Mouse (Mus musculus) spleen, postnatal 36 days (tissue): ENCODE results near the gene Vmn2r85.
"Not testable (repeated sequence)": the region's sequence is repeated elsewhere in the genome, so short reads cannot be mapped to it uniquely, and the experiment has no call there.

Experiments
- DNase-seq, 2 experiments: peaks; one replicate each; pipeline ENCODE4 v3.0.0; 2022; ENCODE audit warnings: low spot score in 2 of 2, mixed read lengths in 1 of 2

Vmn2r85 gene

GRCm38 (mm10) chr10:130429603-130430002 lies at the start of gene Vmn2r85:
Gene Vmn2r85, minus strand, starts transcription at chr10:130429703.
- DNase-seq, result not testable (repeated sequence)

DNA sequence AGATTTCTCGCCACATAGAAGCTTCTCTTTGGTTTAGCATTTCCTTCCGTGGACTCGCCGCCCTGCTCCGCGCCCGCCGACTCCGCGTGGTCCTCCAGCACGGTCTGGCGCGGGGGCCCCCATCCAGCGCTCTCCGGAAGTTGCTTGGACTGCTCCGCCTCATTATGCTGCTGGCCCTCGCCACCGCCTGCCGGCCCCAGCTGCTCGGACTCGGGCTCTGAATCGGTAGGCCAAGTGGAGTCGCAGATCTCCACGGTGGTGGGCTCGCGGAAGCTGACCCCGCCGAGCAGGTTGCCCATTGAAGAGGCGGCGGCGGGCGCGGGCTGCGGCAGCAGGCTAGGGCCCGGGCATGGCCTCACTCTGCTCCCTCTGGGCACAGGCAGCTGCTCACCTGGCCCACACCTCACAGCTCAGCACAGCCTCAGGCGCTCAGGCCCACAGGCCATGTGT lies 40.8 kb upstream of the Vmn2r85 start:
- no peak for DNase-seq

- DNase-seq, result not testable (repeated sequence)
These were observed 26.4 kb upstream of the Vmn2r85 start, which contains the start of gene Vmn2r86 for GRCm38 (mm10) chr10:130455950-130456349. Gene Vmn2r86, minus strand, starts transcription at chr10:130456050.

GRCm38 (mm10) chr10:130444776-130445175 lies 15.3 kb upstream of the Vmn2r85 start:
- DNase-seq, result no peak

DNA sequence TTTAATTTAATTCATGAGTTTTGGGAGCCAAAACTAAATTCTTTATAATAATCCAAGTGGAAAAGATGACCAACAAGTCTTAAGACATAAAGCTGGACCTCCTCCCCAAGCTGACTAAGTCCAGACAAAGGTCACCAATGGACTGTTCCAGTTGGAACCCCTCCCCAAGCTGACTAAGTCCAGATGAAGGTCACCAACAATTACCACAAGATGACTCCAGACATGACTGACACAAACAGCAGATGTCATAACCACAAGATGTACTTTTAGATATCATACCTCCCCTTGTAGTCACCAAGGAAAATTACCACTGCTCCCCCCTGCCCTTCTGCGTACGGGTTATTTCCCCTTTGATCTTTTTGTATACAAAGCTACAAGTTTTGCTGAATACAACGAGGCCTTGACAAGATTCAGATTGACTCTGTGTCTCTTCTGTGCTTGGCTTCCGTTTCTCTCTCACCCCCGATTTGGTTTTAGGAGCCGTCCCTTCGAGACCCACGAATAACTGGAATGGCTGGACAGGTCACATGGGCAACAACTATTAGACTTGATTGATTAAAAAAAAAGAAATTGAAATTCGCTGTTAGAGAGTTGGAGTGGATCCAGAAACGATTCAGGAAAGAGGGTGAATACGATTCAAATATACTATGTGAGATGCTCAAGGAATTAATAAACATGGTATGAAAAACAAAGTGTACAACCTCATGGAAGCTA lies 4.8 kb upstream of the Vmn2r85 start:
- not testable (repeated sequence) for DNase-seq

DNA sequence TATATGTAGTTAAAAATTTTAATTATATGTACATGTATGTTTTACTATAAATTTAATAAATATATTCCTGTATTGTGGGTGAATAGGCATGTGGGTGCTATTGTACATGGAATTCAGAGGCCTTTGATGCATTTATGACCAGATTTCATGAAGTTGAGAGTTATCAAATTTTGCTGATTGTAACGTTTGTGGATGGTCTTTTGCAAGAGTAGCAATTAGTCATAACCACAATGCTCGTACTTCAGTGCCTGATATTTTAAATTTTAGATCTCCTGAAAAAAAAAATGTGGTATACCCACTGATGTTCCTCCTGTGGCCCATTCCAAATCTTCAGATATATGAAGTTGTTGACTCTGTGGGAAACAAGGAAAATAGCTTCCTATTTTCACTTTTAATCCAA lies 7.1 kb downstream of the Vmn2r85 start:
- DNase-seq, result not testable (repeated sequence)

DNA sequence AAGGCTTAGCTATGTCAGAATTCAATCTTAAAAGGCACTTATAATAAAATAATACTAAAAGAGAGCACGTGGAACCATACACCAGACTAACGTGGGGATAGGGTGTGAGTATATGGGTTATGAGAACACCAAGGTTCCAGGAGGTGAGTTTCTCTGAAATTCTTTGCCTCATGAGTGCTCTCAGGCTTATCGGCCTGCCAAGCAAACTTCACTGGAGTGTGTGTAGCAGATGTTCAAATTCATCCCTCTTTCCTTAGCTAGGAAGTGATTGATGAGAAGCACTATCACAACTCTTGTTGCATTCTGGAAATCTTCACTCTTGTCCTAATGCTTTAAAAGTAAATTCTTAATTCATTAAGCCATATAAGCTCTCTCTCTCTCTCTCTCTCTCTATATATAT lies 9.1 kb downstream of the Vmn2r85 start:
- DNase-seq, result no peak

- not testable (repeated sequence) for DNase-seq
These were observed 9.5 kb downstream of the Vmn2r85 start for GRCm38 (mm10) chr10:130419954-130420353.

GRCm38 (mm10) chr10:130416352-130416751 lies 13.2 kb downstream of the Vmn2r85 start:
- DNase-seq, result not testable (repeated sequence)

- DNase-seq, result not testable (repeated sequence)
These were observed 17.3 kb downstream of the Vmn2r85 start for GRCm38 (mm10) chr10:130412167-130412698.

- DNase-seq, result no peak
These were observed 35.3 kb downstream of the Vmn2r85 start, which contains the start of gene Vmn2r84 for GRCm38 (mm10) chr10:130394232-130394631. Gene Vmn2r84, minus strand, starts transcription at chr10:130394332.

- DNase-seq, result no peak
These were observed 54.4 kb downstream of the Vmn2r85 start for GRCm38 (mm10) chr10:130375145-130375544.

DNA sequence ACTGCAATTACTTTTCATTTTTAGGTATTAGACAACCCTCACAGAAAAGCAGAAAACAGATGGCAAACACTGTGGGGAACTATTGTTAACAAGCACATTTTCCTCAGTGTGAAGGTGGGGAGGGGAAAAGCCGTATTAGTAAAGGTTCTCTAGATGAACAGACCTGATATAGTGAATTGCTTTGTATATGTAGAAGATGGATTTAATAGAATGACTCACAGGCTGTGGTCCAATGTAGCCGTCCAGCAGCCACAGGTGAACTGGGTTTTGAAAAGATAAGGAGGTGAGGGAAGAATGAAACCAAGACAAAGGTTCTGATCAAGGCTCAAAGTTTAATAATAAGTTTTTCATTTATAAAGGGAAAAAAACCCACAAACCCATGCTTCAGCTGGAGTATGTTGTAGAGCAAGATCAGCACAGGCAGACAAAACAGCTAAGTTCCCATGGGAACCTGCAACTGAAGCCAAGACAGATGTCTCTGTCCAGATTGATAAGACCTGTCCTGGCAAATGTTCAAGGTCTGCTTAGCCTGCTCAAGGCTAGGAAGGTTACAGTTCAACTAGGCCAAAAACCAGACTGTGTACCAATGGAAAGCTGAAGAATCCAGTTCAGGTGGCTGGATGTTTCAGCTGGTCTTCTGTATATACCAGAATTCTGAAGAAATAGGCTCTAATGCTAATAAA lies 56.9 kb downstream of the Vmn2r85 start:
- peak; percentile 8 to 40 for DNase-seq

DNA sequence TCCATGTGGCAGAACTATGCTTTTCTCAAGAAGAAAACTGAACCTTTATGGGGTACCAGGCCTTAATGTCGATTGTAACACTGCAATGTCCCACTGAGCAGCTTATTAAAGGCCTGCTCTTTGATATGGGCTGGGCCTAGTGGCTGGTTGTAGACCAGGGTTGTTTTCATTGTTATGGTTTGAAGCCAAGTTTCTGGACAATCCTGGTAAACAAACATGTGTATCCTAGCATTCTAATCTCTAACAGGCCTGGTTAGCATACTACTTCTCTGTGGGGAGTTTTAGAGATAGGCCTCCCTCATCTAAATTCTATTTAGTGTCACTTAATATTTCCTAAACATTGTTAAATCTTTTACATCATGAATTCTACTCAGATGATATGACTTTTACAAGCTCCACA lies 57.9 kb downstream of the Vmn2r85 start:
- no peak for DNase-seq

DNA sequence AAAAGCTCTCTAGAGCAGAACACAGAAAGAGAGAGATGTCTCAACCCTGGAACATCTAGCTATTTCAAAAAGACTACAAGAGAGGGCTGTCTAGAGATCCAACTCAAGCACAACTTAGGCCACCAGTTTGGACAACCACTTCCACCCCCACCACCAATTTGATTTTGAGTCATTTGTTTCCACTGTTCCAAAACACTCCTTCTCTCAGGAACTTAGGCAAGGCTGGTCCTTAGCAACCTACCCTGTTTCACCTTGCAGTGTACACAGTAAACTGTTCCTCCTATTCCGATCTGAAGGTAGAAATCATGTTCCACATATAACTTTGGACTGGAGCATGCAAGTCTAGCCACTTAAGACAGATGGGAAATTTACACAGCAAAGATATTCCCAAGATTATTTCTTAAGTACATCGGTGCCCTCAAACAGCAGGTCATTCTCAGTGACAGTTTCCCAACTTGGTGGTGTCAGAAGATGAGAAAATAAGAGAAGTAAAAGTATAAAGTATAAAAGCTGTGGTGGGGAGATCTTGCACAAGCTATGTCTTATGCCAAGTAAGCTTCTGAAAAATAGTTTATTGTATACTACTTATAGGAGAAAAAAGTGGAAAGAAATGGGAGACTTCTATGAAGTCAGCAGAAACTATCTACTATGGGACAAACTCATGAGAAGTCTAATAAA lies 59.4 kb downstream of the Vmn2r85 start:
- no peak for DNase-seq

- DNase-seq, result no peak
These were observed 61.1 kb downstream of the Vmn2r85 start for GRCm38 (mm10) chr10:130368384-130368783.

DNA sequence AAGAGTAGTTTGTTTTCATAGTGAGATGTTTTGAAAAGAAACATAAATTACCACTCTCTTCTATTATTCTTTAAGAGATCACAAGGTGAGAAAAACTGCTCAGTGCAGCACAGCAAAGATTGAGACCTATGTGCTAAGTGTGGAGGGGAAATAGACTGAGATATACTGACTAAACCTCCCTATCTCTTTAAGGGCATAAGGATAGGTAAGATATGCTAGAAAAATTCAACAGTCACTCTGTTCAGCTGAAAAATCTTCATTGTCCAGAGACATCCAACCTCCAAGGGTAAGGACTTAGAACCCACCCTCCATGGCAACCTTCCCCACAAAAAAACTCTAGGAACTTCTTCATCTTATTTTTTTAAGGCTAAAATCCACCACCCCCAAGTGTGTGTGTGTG lies 64.7 kb downstream of the Vmn2r85 start:
- DNase-seq, result no peak
